Mouse (Mus musculus): ENCODE data around the gene Spint1.

Spint1 gene

DNA sequence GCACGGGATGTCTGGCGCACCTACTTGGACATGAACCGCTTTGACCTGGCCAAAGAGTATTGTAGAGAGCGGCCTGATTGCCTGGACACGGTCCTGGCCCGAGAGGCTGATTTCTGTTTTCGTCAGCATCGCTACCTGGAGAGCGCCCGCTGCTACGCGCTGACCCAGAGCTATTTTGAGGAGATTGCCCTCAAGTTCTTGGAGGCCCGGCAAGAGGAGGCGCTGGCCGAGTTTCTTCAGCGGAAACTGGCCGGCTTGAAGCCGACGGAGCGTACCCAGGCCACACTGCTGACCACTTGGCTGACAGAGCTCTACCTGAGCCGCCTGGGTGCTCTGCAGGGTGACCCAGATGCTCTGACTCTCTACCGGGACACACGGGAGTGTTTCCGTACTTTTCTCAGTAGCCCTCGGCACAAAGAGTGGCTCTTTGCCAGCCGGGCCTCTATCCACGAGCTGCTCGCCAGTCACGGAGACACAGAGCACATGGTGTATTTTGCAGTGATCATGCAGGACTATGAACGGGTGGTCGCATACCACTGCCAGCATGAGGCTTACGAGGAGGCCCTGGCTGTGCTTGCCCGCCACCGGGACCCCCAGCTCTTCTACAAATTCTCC, 56.7 kb downstream of the Spint1 start:
- DNase-seq (ENCODE audit: low spot score) = no peak

DNA sequence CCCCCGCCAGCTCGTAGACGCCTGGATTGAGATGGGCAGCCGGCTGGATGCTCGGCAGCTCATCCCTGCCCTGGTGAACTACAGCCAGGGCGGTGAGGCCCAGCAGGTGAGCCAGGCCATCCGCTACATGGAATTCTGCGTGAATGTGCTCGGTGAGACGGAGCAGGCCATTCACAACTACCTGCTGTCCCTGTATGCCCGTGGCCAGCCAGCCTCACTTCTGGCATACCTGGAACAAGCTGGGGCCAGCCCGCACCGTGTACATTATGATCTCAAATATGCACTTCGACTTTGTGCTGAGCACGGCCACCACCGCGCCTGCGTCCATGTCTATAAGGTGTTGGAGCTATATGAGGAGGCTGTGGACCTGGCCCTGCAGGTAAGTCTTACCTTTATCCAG, 57.2 kb downstream of the Spint1 start:
- no peak for DNase-seq (ENCODE audit: low spot score)

DNA sequence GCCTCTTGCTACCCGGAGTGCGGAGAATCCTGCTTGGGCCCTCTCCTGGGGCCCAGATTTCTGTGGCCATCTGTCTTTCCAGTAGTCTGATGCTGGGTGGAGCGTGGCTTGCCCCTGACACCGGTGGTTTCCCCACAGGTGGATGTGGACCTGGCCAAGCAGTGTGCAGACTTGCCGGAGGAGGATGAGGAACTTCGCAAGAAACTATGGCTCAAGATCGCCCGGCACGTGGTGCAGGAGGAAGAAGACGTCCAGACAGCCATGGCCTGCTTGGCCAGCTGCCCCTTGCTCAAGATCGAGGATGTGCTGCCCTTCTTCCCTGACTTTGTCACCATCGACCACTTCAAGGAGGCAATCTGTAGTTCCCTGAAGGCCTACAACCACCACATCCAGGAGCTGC, 59.6 kb downstream of the Spint1 start:
- no peak for DNase-seq (ENCODE audit: low spot score)

DNA sequence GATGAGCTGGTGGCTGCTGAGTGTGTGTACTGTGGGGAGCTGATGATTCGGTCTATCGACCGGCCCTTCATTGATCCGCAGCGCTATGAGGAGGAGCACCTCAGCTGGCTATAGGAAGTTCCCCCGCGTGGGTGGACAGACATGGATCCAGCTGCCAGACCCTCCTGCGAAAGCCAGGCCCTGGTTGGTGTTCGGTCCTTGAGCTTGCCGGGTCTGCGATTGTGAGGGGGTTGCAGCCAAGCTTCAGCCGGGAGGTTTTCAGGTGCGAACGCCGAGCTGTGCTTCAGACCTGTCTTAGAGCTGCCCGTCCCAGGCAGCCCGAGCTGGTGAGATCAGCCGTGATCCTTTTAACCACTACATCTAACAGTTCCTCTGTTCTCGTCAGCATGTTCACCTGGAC, 60.3 kb downstream of the Spint1 start:
- no peak for DNase-seq (ENCODE audit: low spot score)

DNA sequence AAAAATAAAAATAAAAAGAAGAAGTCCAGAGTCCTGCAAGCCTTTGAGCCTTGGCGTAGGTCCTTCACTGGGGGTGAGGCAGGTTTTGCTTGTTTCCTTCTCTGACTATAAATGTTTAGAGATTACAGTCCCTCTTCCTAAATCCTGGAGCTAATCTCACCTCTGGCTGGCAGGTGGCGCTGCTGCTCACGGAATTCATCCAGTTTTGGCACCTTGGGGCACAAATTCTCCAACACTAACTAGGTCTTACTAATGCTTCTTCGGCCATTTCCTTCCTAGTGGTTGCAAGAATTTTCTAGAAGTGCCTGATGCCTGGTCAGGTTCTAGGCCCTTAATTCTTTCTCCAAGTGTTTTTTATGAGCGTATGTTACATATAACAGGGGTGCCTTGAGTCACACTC, 61.2 kb downstream of the Spint1 start:
- DNase-seq (ENCODE audit: low spot score) = peak; percentile 78

DNA sequence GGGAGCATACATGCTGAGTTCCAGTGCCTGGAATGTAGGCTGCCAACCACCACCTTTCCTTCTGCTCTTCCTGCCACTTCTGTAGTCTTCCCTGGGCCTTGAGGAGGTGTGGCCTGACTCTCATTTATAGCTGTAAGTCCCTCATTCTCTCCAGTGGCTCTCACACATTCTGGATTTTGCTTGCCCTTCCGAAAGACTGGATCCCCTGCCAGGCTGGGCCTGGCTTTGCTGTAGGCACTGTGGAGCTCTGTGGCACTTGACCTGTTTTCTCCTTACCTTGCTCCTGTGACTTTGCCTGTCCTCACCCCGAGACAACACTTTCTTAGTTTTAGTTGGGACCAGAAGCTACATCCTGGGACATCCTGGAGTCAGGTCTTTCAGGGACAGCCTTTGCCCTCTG, 61.7 kb downstream of the Spint1 start:
- no peak for DNase-seq (ENCODE audit: low spot score)

Data from testis, postnatal 10 days (tissue).